Mouse (Mus musculus) lung, embryonic 15.5 days (tissue): ENCODE measurements around the gene Atrx. TPM values are rescaled to one million over a fixed set of nuclear protein-coding genes. Genes with fewer than 3 reads are reported as not detected.

Source experiments
- ATAC-seq: fragments of 200-750 bp; cut with Nextera tagmentation; 2 replicates; pipeline ENCODE4 v1.8.0; 2017; ENCODE audit warnings: moderate number of reproducible peaks, borderline replicate concordance; ENCODE audit not compliant: low FRiP score, low TSS enrichment; ENCODE audit errors: extremely low read depth
- H3K27ac ChIP-seq: fragments of 300-500 bp; sonication (generic); 2 replicates; pipeline ENCODE4 v1.5.1; 2015; ENCODE audit warnings: moderate library complexity, mild to moderate bottlenecking, inconsistent platforms
- H3K27me3 ChIP-seq: fragments of 300-500 bp; sonication (generic); 2 replicates; pipeline ENCODE4 v1.6.1; 2015; ENCODE audit warnings: inconsistent platforms
- H3K36me3 ChIP-seq: fragments of 300-500 bp; sonication (generic); 2 replicates; pipeline ENCODE4 v1.6.1; 2015; ENCODE audit warnings: inconsistent platforms
- H3K4me1 ChIP-seq: fragments of 300-500 bp; sonication (generic); 2 replicates; pipeline ENCODE4 v1.6.1; 2015; ENCODE audit warnings: inconsistent platforms
- H3K4me2 ChIP-seq: fragments of 300-500 bp; sonication (generic); 2 replicates; pipeline ENCODE4 v1.6.1; 2015; ENCODE audit warnings: inconsistent platforms, mild to moderate bottlenecking, moderate library complexity
- H3K4me3 ChIP-seq: fragments of 300-500 bp; sonication (generic); 2 replicates; pipeline ENCODE4 v1.5.1; 2015; ENCODE audit warnings: mild to moderate bottlenecking, inconsistent platforms
- H3K9ac ChIP-seq: fragments of 300-500 bp; sonication (generic); 2 replicates; pipeline ENCODE4 v1.6.1; 2015; ENCODE audit warnings: inconsistent platforms
- H3K9me3 ChIP-seq: fragments of 300-500 bp; sonication (generic); 2 replicates; pipeline ENCODE4 v1.6.1; 2016; ENCODE audit warnings: inconsistent platforms
- WGBS: fragments of 180-500 bp; shearing (Covaris S2); methylation state at CpG from one replicate; pipeline ENCODE4 v1.1.7; 2015; 5-methylcytosine and 5-hydroxymethylcytosine counted together
- polyA plus RNA-seq: library from polyadenylated mRNA; unstranded; fragments of >200 nt; fragmentation: Nextera tagmentation; extraction: Ambion mirVana; gene quantifications from 2 replicates; pipeline ENCODE4 v1.2.1, GENCODE M21; 2015

Atrx gene
- polyA plus RNA-seq, 1 experiment from 2014 or later: 201 TPM

DNA sequence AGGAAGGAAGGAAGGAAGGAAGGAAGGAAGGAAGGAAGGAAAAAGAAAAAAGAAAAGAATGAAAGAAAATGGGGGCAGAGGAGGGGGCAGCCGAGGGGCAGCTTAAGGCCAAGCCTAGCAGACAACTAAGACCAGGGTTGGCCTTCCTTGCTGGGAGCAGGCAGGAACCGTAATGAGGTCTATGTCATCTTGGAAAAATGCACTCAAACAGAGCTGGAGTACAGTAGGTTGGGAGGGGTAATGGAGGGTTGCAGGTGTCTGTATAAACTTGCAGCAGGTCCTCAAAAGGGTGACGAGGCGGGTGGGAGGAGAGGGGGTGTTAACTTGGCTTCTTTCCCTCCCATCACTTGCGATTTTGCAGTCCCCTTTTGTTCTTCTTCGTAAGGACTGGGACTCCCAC lies 163.2 kb downstream of the Atrx start:
- peaks cover 44% of the 10 kb centered on the region for H3K27me3 ChIP-seq
- ATAC-seq: peak; percentile 47; the same call in 1 of the 2 replicates
- H3K27ac ChIP-seq: no peak overlapping the region
- H3K4me3 ChIP-seq: no peak overlapping the region
- WGBS: 32% methylated on average over 6 of the region's 6 CpGs
- no peak overlapping the region for H3K9ac ChIP-seq
- no peaks in the 10 kb centered on the region for H3K9me3 ChIP-seq
- H3K4me1 ChIP-seq: peaks cover 9% of the 10 kb centered on the region; the same call in 1 of the 2 replicates
- H3K36me3 ChIP-seq: no peaks in the 10 kb centered on the region
- H3K4me2 ChIP-seq: no peak overlapping the region

- no peak overlapping the region for H3K9ac ChIP-seq
- 16% methylated on average over 25 of the region's 36 CpGs for WGBS
Observed at GRCm38 (mm10) chrX:105765005-105765706, 164.0 kb downstream of the Atrx start.

DNA sequence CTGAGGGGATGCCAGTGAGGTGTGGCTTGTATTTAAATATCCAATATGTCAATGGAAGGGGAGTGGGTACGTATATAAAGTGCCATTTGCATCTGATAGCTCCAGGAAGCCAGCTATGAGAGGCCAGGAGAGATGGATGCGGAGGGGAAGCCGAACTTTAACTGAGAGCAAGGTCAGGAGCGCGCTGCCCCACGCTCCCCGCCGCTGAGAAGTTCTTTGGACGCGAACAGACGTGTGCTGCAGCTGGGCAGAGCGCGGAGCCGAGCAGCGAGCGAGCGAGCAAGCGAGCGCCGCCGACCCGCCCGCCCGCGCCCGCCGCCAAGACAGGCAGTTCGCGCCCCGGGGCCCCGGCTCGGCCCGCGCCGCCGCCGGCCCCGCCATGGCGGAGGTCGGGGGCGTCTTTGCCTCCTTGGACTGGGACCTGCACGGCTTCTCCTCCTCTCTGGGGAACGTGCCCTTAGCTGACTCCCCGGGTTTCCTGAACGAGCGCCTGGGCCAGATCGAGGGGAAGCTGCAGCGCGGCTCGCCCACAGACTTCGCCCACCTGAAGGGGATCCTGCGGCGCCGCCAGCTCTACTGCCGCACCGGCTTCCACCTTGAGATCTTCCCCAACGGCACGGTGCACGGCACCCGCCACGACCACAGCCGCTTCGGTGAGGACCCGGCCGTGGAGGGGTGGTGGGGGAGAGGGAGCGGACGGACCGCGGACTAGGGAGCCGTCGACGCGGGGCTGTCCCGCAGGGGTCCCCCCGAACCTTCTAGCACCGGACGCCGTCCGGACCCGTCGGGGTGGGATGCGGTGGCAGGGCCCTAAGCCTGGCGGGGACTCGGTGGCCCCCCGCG lies 164.8 kb downstream of the Atrx start, which contains the start of gene Fgf16:
Fgf16 (plus strand) TSS at position 118 of the 843 bp plus-strand sequence.
- no peaks in the 10 kb centered on the region for H3K36me3 ChIP-seq
- H3K4me1 ChIP-seq: peaks cover 9% of the 10 kb centered on the region; the same call in 1 of the 2 replicates
- H3K9ac ChIP-seq: no peak within 1 kb of the TSS
- no peak within 1 kb of the TSS for H3K27ac ChIP-seq
- peak within 1 kb of the TSS; percentile 38 for H3K4me3 ChIP-seq
- H3K4me2 ChIP-seq: peak within 1 kb of the TSS; percentile 68
- no peaks in the 10 kb centered on the region for H3K9me3 ChIP-seq
- ATAC-seq: peak; percentile 28; the same call in 1 of the 2 replicates
- H3K27me3 ChIP-seq: peaks cover 44% of the 10 kb centered on the region
- WGBS: 10% methylated on average over 62 of the region's 86 CpGs

More at GRCm38 (mm10) chrX:105765005-105765706, 164.0 kb downstream of the Atrx start:
- no peaks in the 10 kb centered on the region for H3K9me3 ChIP-seq
- no peak overlapping the region for H3K27ac ChIP-seq
- peak overlapping the region; percentile 68 for H3K4me2 ChIP-seq
- H3K27me3 ChIP-seq: peaks cover 44% of the 10 kb centered on the region
- H3K4me1 ChIP-seq: peaks cover 9% of the 10 kb centered on the region; the same call in 1 of the 2 replicates
- ATAC-seq: no peak; the same call in 1 of the 2 replicates
- peak overlapping the region; percentile 38 for H3K4me3 ChIP-seq
- H3K36me3 ChIP-seq: no peaks in the 10 kb centered on the region

DNA sequence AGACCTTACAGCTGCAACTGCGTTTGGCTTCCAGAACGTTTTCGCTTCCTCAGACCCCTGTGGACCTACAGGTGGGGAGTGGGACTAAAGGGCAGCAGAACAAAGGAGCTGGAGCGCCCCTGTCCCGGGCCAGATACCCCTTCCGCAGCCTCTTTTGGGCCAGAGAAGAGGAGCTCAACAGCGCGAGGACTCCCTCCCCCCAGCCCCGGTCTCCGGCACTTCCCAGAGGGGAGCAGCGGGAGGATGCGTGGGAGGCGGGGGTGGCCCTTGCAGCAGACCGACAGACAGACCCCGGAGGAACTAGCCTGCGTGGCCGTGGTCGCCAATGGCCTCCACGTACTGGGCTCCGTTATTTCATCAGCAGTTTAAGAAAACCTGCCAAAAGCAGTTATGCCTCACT lies 165.6 kb downstream of the Atrx start:
- Histone ChIP-seq H3K36me3 (no peaks in the 10 kb centered on the region), H3K4me3 (peak overlapping the region; percentile 38), H3K9me3 (no peaks in the 10 kb centered on the region), H3K4me2 (peak overlapping the region; percentile 68), H3K4me1 (peaks cover 9% of the 10 kb centered on the region; the same call in 1 of the 2 replicates), H3K9ac (no peak overlapping the region), H3K27me3 (peaks cover 44% of the 10 kb centered on the region), H3K27ac (no peak overlapping the region)
- no peak for ATAC-seq
- 11% methylated on average over 16 of the region's 20 CpGs for WGBS

- peaks cover 44% of the 10 kb centered on the region for H3K27me3 ChIP-seq
- ATAC-seq: peak; percentile 32; the same call in 1 of the 2 replicates
- 12% methylated on average over 23 of the region's 23 CpGs for WGBS
- H3K9ac ChIP-seq: no peak overlapping the region
- H3K4me3 ChIP-seq: peak overlapping the region; percentile 38
- peak overlapping the region; percentile 68 for H3K4me2 ChIP-seq
- H3K4me1 ChIP-seq: peaks cover 9% of the 10 kb centered on the region; the same call in 1 of the 2 replicates
- H3K27ac ChIP-seq: no peak overlapping the region
- no peaks in the 10 kb centered on the region for H3K9me3 ChIP-seq
- no peaks in the 10 kb centered on the region for H3K36me3 ChIP-seq
Observed at GRCm38 (mm10) chrX:105762847-105763527, 166.2 kb downstream of the Atrx start.

Other genes with a start within 250 kb of the Atrx start
- gene Fgf16, start 165.1 kb downstream of the Atrx start, polyA plus RNA-seq: 0.09 TPM in 1 of 2 replicates, not detected in the other
- gene Magt1, start 82.5 kb upstream of the Atrx start, polyA plus RNA-seq: 61.6 and 68.4 TPM in 2 replicates
- gene Cox7b, start 86.3 kb upstream of the Atrx start, polyA plus RNA-seq: 327 and 347 TPM in 2 replicates
- 23.6 and 26.3 TPM in 2 replicates for gene Atp7a, start 97.9 kb upstream of the Atrx start, polyA plus RNA-seq
- 0.72 and 1.0 TPM in 2 replicates for gene Tlr13, start 213.8 kb upstream of the Atrx start, polyA plus RNA-seq